Mouse (Mus musculus): ENCODE results near the gene Ehf.

GRCm38 (mm10) chr2:103336621-103337020 is 33.5 kb upstream of the Ehf start:
- TF ChIP-seq CTCF (IDR thresholded peaks at IDR 0.05; ENCODE audit: borderline replicate concordance, insufficient read depth, low read depth, low read length), result no peak
- no peak for TF ChIP-seq POLR2A (IDR thresholded peaks at IDR 0.05; ENCODE audit: borderline replicate concordance, insufficient read depth, low read length)

All from cerebellum, adult 2 months (tissue).